Mouse (Mus musculus): ENCODE results near the gene Paqr5. TPM values are rescaled to one million over a fixed set of nuclear protein-coding genes. Genes with fewer than 3 reads are reported as not detected.
A peak's percentile ranks its signal among the peaks of the same experiment; 100 is the strongest.

Gene Paqr5
- polyA plus RNA-seq, 1 experiment, result 3.3 TPM

DNA sequence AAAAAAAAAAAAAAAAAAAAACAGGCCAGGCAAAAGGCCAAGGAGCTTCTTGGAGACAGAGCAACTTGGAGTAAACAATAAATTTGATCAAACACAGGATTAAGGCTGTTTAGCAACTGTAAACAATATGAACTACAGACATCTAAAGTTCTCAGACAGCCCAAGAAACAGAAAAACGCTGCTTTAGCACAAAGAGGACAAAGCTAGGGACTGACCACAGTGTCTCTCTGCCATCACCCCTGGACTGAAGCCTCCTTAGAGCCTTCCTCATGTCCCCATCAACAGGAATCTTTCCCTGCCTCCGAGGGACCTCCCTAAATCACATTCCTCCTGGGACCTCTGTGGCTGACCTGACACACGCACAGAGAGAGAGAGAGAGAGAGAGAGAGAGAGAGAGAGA is 35.9 kb downstream of the Paqr5 start:
- H3K4me3 ChIP-seq (ENCODE audit: low read depth, low read length), result no peak overlapping the region
- no peaks in the 10 kb centered on the region for H3K36me3 ChIP-seq (ENCODE audit: control insufficient read depth, insufficient read depth, low read length)
- H3K4me1 ChIP-seq (ENCODE audit: control insufficient read depth, insufficient read depth, insufficient read length, low read length), result peaks cover 2% of the 10 kb centered on the region; the same call in 1 of the 2 replicates
- TF ChIP-seq POLR2A (IDR thresholded peaks at IDR 0.05; ENCODE audit: low read depth, low read length) (no peak), CTCF (IDR thresholded peaks at IDR 0.05; ENCODE audit: extremely low read depth, insufficient read length, insufficient replicate concordance, low read depth, low read length) (no peak)
- 48% methylated on average over 3 of the region's 3 CpGs for WGBS
- no peaks in the 10 kb centered on the region for H3K27me3 ChIP-seq (ENCODE audit: control insufficient read depth, insufficient read depth, low read length)
- no peak overlapping the region for H3K27ac ChIP-seq (ENCODE audit: insufficient read depth, low read depth, low read length)

DNA sequence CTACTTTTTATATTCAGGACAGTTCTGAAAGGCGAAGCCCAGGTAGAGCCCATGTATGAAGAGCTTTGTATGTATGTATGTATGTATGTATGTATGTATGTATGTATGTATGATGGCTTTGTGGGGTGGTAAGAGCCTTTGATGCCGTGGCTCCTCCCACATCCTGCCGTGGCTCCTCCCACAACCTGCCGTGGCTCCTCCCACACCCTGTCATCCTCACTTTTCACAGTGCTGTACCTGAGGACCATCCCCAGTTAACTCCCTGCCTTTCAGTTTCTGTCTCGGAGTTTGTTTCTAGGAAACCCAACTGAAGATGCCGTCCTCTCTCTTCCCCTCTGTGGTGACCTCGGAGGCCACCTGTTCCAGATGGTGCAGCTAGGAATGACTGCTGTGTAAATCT is 40.6 kb downstream of the Paqr5 start:
- Histone ChIP-seq H3K27ac (ENCODE audit: insufficient read depth, low read depth, low read length) (no peak overlapping the region), H3K4me1 (ENCODE audit: control insufficient read depth, insufficient read depth, insufficient read length, low read length) (peaks cover 3% of the 10 kb centered on the region), H3K4me3 (ENCODE audit: low read depth, low read length) (no peak overlapping the region), H3K27me3 (ENCODE audit: control insufficient read depth, insufficient read depth, low read length) (no peaks in the 10 kb centered on the region), H3K36me3 (ENCODE audit: control insufficient read depth, insufficient read depth, low read length) (no peaks in the 10 kb centered on the region)
- 75% methylated on average over 7 of the region's 7 CpGs for whole genome bisulfite sequencing
- TF ChIP-seq POLR2A (IDR thresholded peaks at IDR 0.05; ENCODE audit: low read depth, low read length), result no peak
- TF ChIP-seq CTCF (IDR thresholded peaks at IDR 0.05; ENCODE audit: extremely low read depth, insufficient read length, insufficient replicate concordance, low read depth, low read length), result no peak

DNA sequence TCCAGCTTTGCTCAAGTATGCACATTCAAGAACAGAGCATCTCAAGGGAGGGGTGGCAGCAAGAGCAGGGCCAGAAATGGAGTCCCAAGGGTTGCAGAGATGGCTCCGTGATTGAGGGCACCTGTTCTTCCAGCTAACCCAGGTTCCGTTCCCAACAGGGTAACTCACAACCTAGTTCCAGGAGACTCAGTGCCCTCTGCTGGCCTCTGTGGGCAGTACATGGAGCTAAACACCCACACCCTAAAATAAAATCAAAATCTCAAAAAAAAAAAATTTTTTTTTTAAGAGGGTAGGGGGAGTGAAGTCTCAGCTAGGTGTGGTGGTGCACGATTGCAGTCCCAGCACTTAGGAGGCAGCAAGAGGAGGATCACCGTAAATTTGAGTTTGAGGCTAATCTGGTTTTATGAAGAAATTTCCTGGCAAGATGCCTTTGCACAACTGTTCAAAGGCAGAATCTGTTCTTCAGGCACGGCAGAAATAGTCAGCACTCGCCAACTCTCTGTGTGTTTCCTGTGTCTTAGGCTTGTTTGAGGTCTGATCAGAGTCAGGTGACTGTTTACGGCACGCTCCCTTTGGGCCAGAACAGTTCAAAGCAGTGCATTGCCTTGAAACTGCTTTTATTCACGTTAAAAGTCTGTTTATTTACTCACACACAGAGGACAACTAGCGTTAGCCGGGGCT is 41.3 kb downstream of the Paqr5 start:
- no peaks in the 10 kb centered on the region for H3K36me3 ChIP-seq (ENCODE audit: control insufficient read depth, insufficient read depth, low read length)
- H3K4me1 ChIP-seq (ENCODE audit: control insufficient read depth, insufficient read depth, insufficient read length, low read length), result peaks cover 2% of the 10 kb centered on the region
- TF ChIP-seq CTCF (IDR thresholded peaks at IDR 0.05; ENCODE audit: extremely low read depth, insufficient read length, insufficient replicate concordance, low read depth, low read length) (peak; percentile 87; the same call in 1 of the 2 replicates), POLR2A (IDR thresholded peaks at IDR 0.05; ENCODE audit: low read depth, low read length) (no peak)
- no peak overlapping the region for H3K4me3 ChIP-seq (ENCODE audit: low read depth, low read length)
- 37% methylated on average over 11 of the region's 11 CpGs for WGBS
- H3K27ac ChIP-seq (ENCODE audit: insufficient read depth, low read depth, low read length), result no peak overlapping the region
- H3K27me3 ChIP-seq (ENCODE audit: control insufficient read depth, insufficient read depth, low read length), result no peaks in the 10 kb centered on the region

DNA sequence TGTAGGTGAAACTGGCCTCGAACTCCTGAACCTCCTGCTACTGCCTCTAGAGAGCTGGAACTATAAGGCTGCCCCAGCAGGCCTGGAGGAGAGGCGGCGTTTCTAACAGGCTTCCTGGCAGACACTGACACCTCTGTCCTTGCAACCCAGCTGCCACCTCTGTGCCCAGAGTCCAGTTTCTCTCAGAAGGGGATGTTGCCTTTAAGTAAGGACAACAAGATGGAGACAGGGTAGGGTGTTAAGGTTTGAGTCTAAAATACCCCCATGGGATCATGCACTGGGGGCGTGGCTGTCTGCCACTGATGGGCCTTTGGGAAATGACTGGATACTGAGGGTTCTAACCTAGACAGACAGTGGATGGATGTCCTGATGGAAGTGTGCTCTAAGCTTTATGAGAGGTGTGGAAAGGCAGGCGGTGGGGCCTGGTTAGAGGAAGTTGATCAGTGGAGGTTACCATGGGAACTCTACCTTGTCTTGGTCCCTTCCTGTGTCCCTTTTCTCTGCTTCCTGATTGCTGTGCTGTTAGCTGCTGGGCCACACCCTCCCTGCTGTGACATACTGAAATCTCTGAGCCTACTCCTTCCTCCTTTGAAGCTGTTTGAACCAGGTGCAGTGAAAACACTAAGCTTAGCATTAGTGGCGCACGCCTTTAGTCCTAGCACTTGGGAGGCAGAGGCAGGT is 43.6 kb downstream of the Paqr5 start:
- Histone ChIP-seq H3K4me3 (ENCODE audit: low read depth, low read length) (no peak overlapping the region), H3K27ac (ENCODE audit: insufficient read depth, low read depth, low read length) (no peak overlapping the region), H3K27me3 (ENCODE audit: control insufficient read depth, insufficient read depth, low read length) (no peaks in the 10 kb centered on the region), H3K36me3 (ENCODE audit: control insufficient read depth, insufficient read depth, low read length) (no peaks in the 10 kb centered on the region), H3K4me1 (ENCODE audit: control insufficient read depth, insufficient read depth, insufficient read length, low read length) (peaks cover 2% of the 10 kb centered on the region)
- WGBS, result 73% methylated on average over 7 of the region's 7 CpGs
- no peak for TF ChIP-seq CTCF (IDR thresholded peaks at IDR 0.05; ENCODE audit: extremely low read depth, insufficient read length, insufficient replicate concordance, low read depth, low read length)
- no peak for TF ChIP-seq POLR2A (IDR thresholded peaks at IDR 0.05; ENCODE audit: low read depth, low read length)

DNA sequence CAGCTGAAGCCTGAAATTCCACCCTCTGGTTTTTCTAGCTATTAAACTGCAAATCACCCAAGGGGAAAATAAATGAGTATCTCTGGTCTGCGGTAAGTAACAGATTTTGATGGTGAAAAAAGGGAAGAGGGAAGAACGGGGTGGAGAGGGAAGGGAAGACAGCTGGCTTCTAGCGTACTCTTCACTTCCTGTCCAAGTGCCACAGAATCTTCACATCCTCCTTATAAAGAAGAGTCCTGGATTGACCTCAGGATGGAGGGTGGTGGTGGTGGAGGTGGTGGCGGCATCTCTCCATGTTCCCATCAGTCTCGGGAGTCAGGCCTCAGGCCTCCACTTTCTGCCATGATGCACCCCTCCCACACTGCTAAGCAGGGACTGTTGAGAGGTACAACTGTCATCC is 44.8 kb downstream of the Paqr5 start:
- H3K36me3 ChIP-seq (ENCODE audit: control insufficient read depth, insufficient read depth, low read length), result no peaks in the 10 kb centered on the region
- 79% methylated on average over 5 of the region's 5 CpGs for WGBS
- no peak overlapping the region for H3K4me3 ChIP-seq (ENCODE audit: low read depth, low read length)
- peaks cover 2% of the 10 kb centered on the region for H3K4me1 ChIP-seq (ENCODE audit: control insufficient read depth, insufficient read depth, insufficient read length, low read length)
- no peak for TF ChIP-seq POLR2A (IDR thresholded peaks at IDR 0.05; ENCODE audit: low read depth, low read length)
- no peak for TF ChIP-seq CTCF (IDR thresholded peaks at IDR 0.05; ENCODE audit: extremely low read depth, insufficient read length, insufficient replicate concordance, low read depth, low read length)
- H3K27me3 ChIP-seq (ENCODE audit: control insufficient read depth, insufficient read depth, low read length), result no peaks in the 10 kb centered on the region
- H3K27ac ChIP-seq (ENCODE audit: insufficient read depth, low read depth, low read length), result no peak overlapping the region

DNA sequence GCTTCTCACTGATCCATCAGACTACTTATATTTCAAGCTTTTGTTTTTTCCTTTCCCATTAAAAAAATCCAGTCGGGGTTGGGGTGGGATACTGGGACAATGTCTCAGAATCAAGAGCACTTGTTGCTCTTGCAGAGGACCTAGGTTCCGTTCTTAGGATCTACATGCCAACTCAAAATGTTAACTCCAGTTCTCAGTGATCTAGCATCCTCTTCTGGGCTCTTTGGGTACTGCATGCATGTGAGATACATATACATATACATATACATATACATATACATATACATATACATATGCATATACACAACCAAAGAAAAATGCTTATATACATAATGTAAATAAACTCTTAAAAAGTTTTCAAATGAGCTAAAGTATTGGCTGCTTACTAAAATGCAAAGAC is 46.7 kb downstream of the Paqr5 start:
- H3K4me1 ChIP-seq (ENCODE audit: control insufficient read depth, insufficient read depth, insufficient read length, low read length), result peaks cover 1% of the 10 kb centered on the region
- 82% methylated on average over 2 of the region's 2 CpGs for WGBS
- H3K4me3 ChIP-seq (ENCODE audit: low read depth, low read length), result no peak overlapping the region
- no peak overlapping the region for H3K27ac ChIP-seq (ENCODE audit: insufficient read depth, low read depth, low read length)
- H3K36me3 ChIP-seq (ENCODE audit: control insufficient read depth, insufficient read depth, low read length), result no peaks in the 10 kb centered on the region
- no peak for TF ChIP-seq POLR2A (IDR thresholded peaks at IDR 0.05; ENCODE audit: low read depth, low read length)
- no peak for TF ChIP-seq CTCF (IDR thresholded peaks at IDR 0.05; ENCODE audit: extremely low read depth, insufficient read length, insufficient replicate concordance, low read depth, low read length)
- H3K27me3 ChIP-seq (ENCODE audit: control insufficient read depth, insufficient read depth, low read length), result no peaks in the 10 kb centered on the region

DNA sequence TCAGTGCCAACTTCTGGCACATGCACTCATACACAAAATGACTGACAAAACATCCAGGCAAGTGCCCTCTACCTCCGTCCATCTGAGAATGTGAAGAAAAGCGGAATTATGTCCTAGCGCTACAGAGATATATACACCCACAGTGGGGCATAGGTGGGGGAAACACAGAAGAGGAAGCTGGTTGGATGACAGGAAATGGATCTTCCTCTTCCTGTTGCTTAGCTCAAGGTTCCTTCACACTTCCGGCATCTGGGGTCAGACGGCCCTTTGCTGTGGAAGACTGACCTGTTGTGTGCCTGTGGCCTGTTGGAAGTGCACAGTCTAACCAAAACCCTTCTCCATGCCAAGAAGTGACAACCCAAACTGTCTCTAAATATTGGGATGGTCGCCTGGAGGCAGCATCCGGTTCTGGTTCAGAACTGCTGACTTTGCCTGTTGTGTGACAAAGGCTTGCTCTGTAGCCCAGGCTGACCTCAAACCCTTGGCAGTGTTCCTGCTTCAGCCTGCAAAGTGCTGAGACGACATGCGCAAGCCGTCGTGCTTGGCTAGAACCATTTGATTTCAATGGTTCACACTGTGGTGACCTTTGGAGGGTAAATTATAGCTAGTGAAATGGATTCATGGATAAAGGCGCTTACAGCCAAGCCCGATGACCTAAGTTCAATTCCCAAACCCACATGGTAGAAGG is 49.3 kb downstream of the Paqr5 start:
- Histone ChIP-seq H3K27me3 (ENCODE audit: control insufficient read depth, insufficient read depth, low read length) (no peaks in the 10 kb centered on the region), H3K4me1 (ENCODE audit: control insufficient read depth, insufficient read depth, insufficient read length, low read length) (no peaks in the 10 kb centered on the region), H3K36me3 (ENCODE audit: control insufficient read depth, insufficient read depth, low read length) (no peaks in the 10 kb centered on the region), H3K27ac (ENCODE audit: insufficient read depth, low read depth, low read length) (no peak overlapping the region), H3K4me3 (ENCODE audit: low read depth, low read length) (no peak overlapping the region)
- no peak for TF ChIP-seq POLR2A (IDR thresholded peaks at IDR 0.05; ENCODE audit: low read depth, low read length)
- no peak for TF ChIP-seq CTCF (IDR thresholded peaks at IDR 0.05; ENCODE audit: extremely low read depth, insufficient read length, insufficient replicate concordance, low read depth, low read length)
- WGBS, result 82% methylated on average over 13 of the region's 13 CpGs
